Mouse (Mus musculus): ENCODE measurements around the gene Pnpla7. TPM values are rescaled to one million over a fixed set of nuclear protein-coding genes. Genes with fewer than 3 reads are reported as not detected.
A peak's percentile ranks its signal among the peaks of the same experiment; 100 is the strongest.
"Not testable (repeated sequence)": the region's sequence is repeated elsewhere in the genome, so short reads cannot be mapped to it uniquely, and the experiment has no call there.

Gene Pnpla7
- polyA plus RNA-seq, 1 experiment = 50.4 TPM

GRCm38 (mm10) chr2:24952537-24953055 lies 23.2 kb upstream of the Pnpla7 start:
- TF ChIP-seq CTCF (IDR thresholded peaks at IDR 0.05; ENCODE audit: extremely low read depth, insufficient read depth, insufficient read length, insufficient replicate concordance) (no peak), POLR2A (IDR thresholded peaks at IDR 0.05; ENCODE audit: low read depth, low read length) (no peak)
- Histone ChIP-seq H3K4me1 (ENCODE audit: control insufficient read depth, insufficient read depth, insufficient read length) (peaks cover 4% of the 10 kb centered on the region), H3K36me3 (ENCODE audit: control insufficient read depth, insufficient read depth, low read length) (peaks cover 7% of the 10 kb centered on the region), H3K27me3 (ENCODE audit: control insufficient read depth, insufficient read depth, low read length) (no peaks in the 10 kb centered on the region), H3K4me3 (ENCODE audit: extremely low read depth, insufficient read depth, insufficient read length) (no peak overlapping the region), H3K27ac (ENCODE audit: insufficient read depth, low read length) (no peak overlapping the region)
- DNase-seq (ENCODE audit: low read depth in 1 of 2, low spot score in 2 of 2) = no peak
- WGBS = 83% methylated on average over 4 of the region's 4 CpGs

GRCm38 (mm10) chr2:24960910-24961309 lies 14.9 kb upstream of the Pnpla7 start:
- Histone ChIP-seq H3K36me3 (ENCODE audit: control insufficient read depth, insufficient read depth, low read length) (peaks cover 5% of the 10 kb centered on the region), H3K4me1 (ENCODE audit: control insufficient read depth, insufficient read depth, insufficient read length) (peaks cover 6% of the 10 kb centered on the region; the same call in 1 of the 2 replicates), H3K27me3 (ENCODE audit: control insufficient read depth, insufficient read depth, low read length) (no peaks in the 10 kb centered on the region), H3K4me3 (ENCODE audit: extremely low read depth, insufficient read depth, insufficient read length) (no peak overlapping the region), H3K27ac (ENCODE audit: insufficient read depth, low read length) (no peak overlapping the region)
- TF ChIP-seq POLR2A (IDR thresholded peaks at IDR 0.05; ENCODE audit: low read depth, low read length) (no peak), CTCF (IDR thresholded peaks at IDR 0.05; ENCODE audit: extremely low read depth, insufficient read depth, insufficient read length, insufficient replicate concordance) (peak; percentile 16; the same call in 1 of the 2 replicates)
- WGBS = 63% methylated on average over 3 of the region's 3 CpGs
- peak in 1 of 2 experiments; percentile 9 for DNase-seq (ENCODE audit: low read depth in 1 of 2, low spot score in 2 of 2)

GRCm38 (mm10) chr2:24962304-24963000 lies 13.4 kb upstream of the Pnpla7 start, which contains the start of gene Dph7:
Gene Dph7, plus strand, starts transcription at chr2:24962400.
- H3K4me1 ChIP-seq (ENCODE audit: control insufficient read depth, insufficient read depth, insufficient read length) = peaks cover 6% of the 10 kb centered on the region; the same call in 1 of the 2 replicates
- peak; percentile 66 to 86 for DNase-seq (ENCODE audit: low read depth in 1 of 2, low spot score in 2 of 2)

GRCm38 (mm10) chr2:24970386-24970785 lies 5.4 kb upstream of the Pnpla7 start:
- TF ChIP-seq POLR2A (IDR thresholded peaks at IDR 0.05; ENCODE audit: low read depth, low read length) = no peak
- no peak for TF ChIP-seq CTCF (IDR thresholded peaks at IDR 0.05; ENCODE audit: extremely low read depth, insufficient read depth, insufficient read length, insufficient replicate concordance)
- 76% methylated on average over 4 of the region's 4 CpGs for WGBS

More at GRCm38 (mm10) chr2:24962304-24963000, 13.4 kb upstream of the Pnpla7 start, which contains the start of gene Dph7:
- under 1% methylated on average over 28 of the region's 28 CpGs for WGBS
- Histone ChIP-seq H3K27me3 (ENCODE audit: control insufficient read depth, insufficient read depth, low read length) (no peaks in the 10 kb centered on the region), H3K27ac (ENCODE audit: insufficient read depth, low read length) (peak within 1 kb of the TSS; percentile 36), H3K4me3 (ENCODE audit: extremely low read depth, insufficient read depth, insufficient read length) (peak within 1 kb of the TSS; percentile 81), H3K36me3 (ENCODE audit: control insufficient read depth, insufficient read depth, low read length) (peaks cover 11% of the 10 kb centered on the region)
- TF ChIP-seq CTCF (IDR thresholded peaks at IDR 0.05; ENCODE audit: extremely low read depth, insufficient read depth, insufficient read length, insufficient replicate concordance) (peak; percentile 77; the same call in 1 of the 2 replicates), POLR2A (IDR thresholded peaks at IDR 0.05; ENCODE audit: low read depth, low read length) (peak; percentile 57; the same call in 1 of the 2 replicates)

GRCm38 (mm10) chr2:24974452-24974851 lies 1.4 kb upstream of the Pnpla7 start:
- DNase-seq (ENCODE audit: low read depth in 1 of 2, low spot score in 2 of 2); H3K4me1 ChIP-seq (ENCODE audit: control insufficient read depth, insufficient read depth, insufficient read length); H3K27me3 ChIP-seq (ENCODE audit: control insufficient read depth, insufficient read depth, low read length): not testable (repeated sequence)
- under 1% methylated on average over 17 of the region's 17 CpGs for WGBS
- peak overlapping the region; percentile 89 for H3K4me3 ChIP-seq (ENCODE audit: extremely low read depth, insufficient read depth, insufficient read length)
- H3K27ac ChIP-seq (ENCODE audit: insufficient read depth, low read length) = peak overlapping the region; percentile 88
- H3K36me3 ChIP-seq (ENCODE audit: control insufficient read depth, insufficient read depth, low read length) = peaks cover 11% of the 10 kb centered on the region

More at GRCm38 (mm10) chr2:24970386-24970785, 5.4 kb upstream of the Pnpla7 start:
- H3K4me1 ChIP-seq (ENCODE audit: control insufficient read depth, insufficient read depth, insufficient read length) = peaks cover 5% of the 10 kb centered on the region; the same call in 1 of the 2 replicates
- DNase-seq (ENCODE audit: low read depth in 1 of 2, low spot score in 2 of 2) = no peak
- H3K27me3 ChIP-seq (ENCODE audit: control insufficient read depth, insufficient read depth, low read length) = no peaks in the 10 kb centered on the region
- no peak overlapping the region for H3K4me3 ChIP-seq (ENCODE audit: extremely low read depth, insufficient read depth, insufficient read length)
- H3K27ac ChIP-seq (ENCODE audit: insufficient read depth, low read length) = no peak overlapping the region
- peaks cover 22% of the 10 kb centered on the region for H3K36me3 ChIP-seq (ENCODE audit: control insufficient read depth, insufficient read depth, low read length)

GRCm38 (mm10) chr2:24974906-24975703 lies 728 bp upstream of the Pnpla7 start, which contains the start of gene Mrpl41:
Gene Mrpl41, minus strand, starts transcription at chr2:24975098.
- no peaks in the 10 kb centered on the region for H3K27me3 ChIP-seq (ENCODE audit: control insufficient read depth, insufficient read depth, low read length)
- H3K4me1 ChIP-seq (ENCODE audit: control insufficient read depth, insufficient read depth, insufficient read length) = peaks cover 5% of the 10 kb centered on the region; the same call in 1 of the 2 replicates
- peak within 1 kb of the TSS; percentile 89 for H3K4me3 ChIP-seq (ENCODE audit: extremely low read depth, insufficient read depth, insufficient read length)
- WGBS = under 1% methylated on average over 64 of the region's 64 CpGs
- peak; percentile 91 to 96 for DNase-seq (ENCODE audit: low read depth in 1 of 2, low spot score in 2 of 2)
- peaks cover 7% of the 10 kb centered on the region; the same call in 1 of the 2 replicates for H3K36me3 ChIP-seq (ENCODE audit: control insufficient read depth, insufficient read depth, low read length)
- H3K27ac ChIP-seq (ENCODE audit: insufficient read depth, low read length) = peak within 1 kb of the TSS; percentile 94
- TF ChIP-seq POLR2A (IDR thresholded peaks at IDR 0.05; ENCODE audit: low read depth, low read length) (peak; percentile 96), CTCF (IDR thresholded peaks at IDR 0.05; ENCODE audit: extremely low read depth, insufficient read depth, insufficient read length, insufficient replicate concordance) (no peak)

Measured in spleen, adult 2 months (tissue).